Mouse (Mus musculus) ES-E14 (cell line): ENCODE data around the gene Gpr63. TPM values are rescaled to one million over a fixed set of nuclear protein-coding genes. Genes with fewer than 3 reads are reported as not detected.
"Not testable (repeated sequence)": the region's sequence is repeated elsewhere in the genome, so short reads cannot be mapped to it uniquely, and the experiment has no call there.

Source experiments
- DNase-seq: peaks from one replicate; pipeline ENCODE4 v3.0.0-alpha.2; 2013; ENCODE audit warnings: low read depth, low spot score
- H3K27ac ChIP-seq: 2 replicates; pipeline ENCODE4 v1.5.1; 2012; ENCODE audit warnings: low read depth, mild to moderate bottlenecking, low read length, moderate library complexity, mixed read lengths; ENCODE audit not compliant: poor library complexity, insufficient read depth, severe bottlenecking
- H3K36me3 ChIP-seq: 2 replicates; pipeline ENCODE4 v1.6.1; 2012; ENCODE audit warnings: mild to moderate bottlenecking, low read length, moderate library complexity, mixed read lengths; ENCODE audit not compliant: control insufficient read depth, poor library complexity, insufficient read depth, severe bottlenecking
- H3K4me1 ChIP-seq, 2 experiments: fragments of 150-350 bp in 1 of 2; sonication (generic) in 1 of 2; 2 replicates each; pipeline ENCODE4 v1.6.1; 2012; ENCODE audit warnings: low read length in 2 of 2, mild to moderate bottlenecking in 1 of 2, mixed read lengths in 1 of 2; ENCODE audit not compliant: control insufficient read depth in 2 of 2, insufficient read depth in 2 of 2, poor library complexity in 1 of 2
- H3K4me3 ChIP-seq, 2 experiments: fragments of 150-350 bp in 1 of 2; sonication (generic) in 1 of 2; 2 replicates each; pipeline ENCODE4 v1.5.1; 2012; ENCODE audit warnings: low read length in 2 of 2, low read depth in 1 of 2, mild to moderate bottlenecking in 1 of 2, mixed read lengths in 1 of 2; ENCODE audit not compliant: insufficient read depth in 1 of 2, poor library complexity in 1 of 2, severe bottlenecking in 1 of 2
- H3K9ac ChIP-seq: 2 replicates; pipeline ENCODE4 v1.6.1; 2012; ENCODE audit warnings: low read depth, mild to moderate bottlenecking, low read length, mixed read lengths; ENCODE audit not compliant: poor library complexity, insufficient read depth, severe bottlenecking
- H3K9me3 ChIP-seq: fragments of 150-350 bp; sonication (generic); 2 replicates; pipeline ENCODE4 v1.6.1; 2012; ENCODE audit warnings: low read depth, mild to moderate bottlenecking, low read length; ENCODE audit not compliant: control insufficient read depth, insufficient read depth
- CHD2 ChIP-seq: IDR thresholded peaks from 2 replicates; pipeline ENCODE4 v1.6.1; 2014; ENCODE audit warnings: mild to moderate bottlenecking, low read depth, low read length, inconsistent platforms
- HCFC1 ChIP-seq: IDR thresholded peaks from 2 replicates; pipeline ENCODE4 v1.6.1; 2012; ENCODE audit warnings: low read length, inconsistent platforms, borderline replicate concordance; ENCODE audit not compliant: insufficient read depth
- MAFK ChIP-seq: IDR thresholded peaks from 2 replicates; pipeline ENCODE4 v1.6.1; 2014; ENCODE audit warnings: mild to moderate bottlenecking, low read depth, low read length, inconsistent platforms; ENCODE audit not compliant: insufficient read depth
- ZC3H11A ChIP-seq: IDR thresholded peaks from 2 replicates; pipeline ENCODE4 v1.6.1; 2012; ENCODE audit warnings: low read depth, mild to moderate bottlenecking, inconsistent platforms, low read length, borderline replicate concordance
- ZNF384 ChIP-seq: IDR thresholded peaks from 2 replicates; pipeline ENCODE4 v1.6.1; 2012; ENCODE audit warnings: low read depth, low read length, inconsistent platforms
- in situ Hi-C, 2 experiments: fragments of 600-800 bp; cut with MboI; formaldehyde crosslinking; loops; one replicate each; pipeline ENCODE4 v1.15.1; 2025; ENCODE audit warnings: low sequenced_read_pairs in 2 of 2, inconsistent platforms in 1 of 2; ENCODE audit not compliant: unreplicated experiment in 2 of 2
- total RNA-seq: library from RNA; depleted of rRNA; stranded (reverse); fragments of 300-350 nt; gene quantifications from 2 replicates; pipeline ENCODE4 v1.2.3, GENCODE M21; 2012; rRNA removed

The Gpr63 gene
- total RNA-seq, 1 experiment = 2.9 TPM

GRCm38 (mm10) chr4:25035158-25035791 lies 69.1 kb downstream of the Gpr63 start:
- H3K4me1 ChIP-seq = no peaks in the 10 kb centered on the region
- H3K9me3 ChIP-seq = no peaks in the 10 kb centered on the region
- no peak overlapping the region for H3K27ac ChIP-seq
- no peak overlapping the region for H3K4me3 ChIP-seq
- no peaks in the 10 kb centered on the region for H3K36me3 ChIP-seq
- TF ChIP-seq MAFK (no peak), CHD2 (no peak), ZNF384 (no peak), ZC3H11A (no peak), HCFC1 (no peak)
- peak; percentile 12 for DNase-seq
- no peak overlapping the region for H3K9ac ChIP-seq
- in situ Hi-C loops = no loop called here

GRCm38 (mm10) chr4:25035806-25036205 lies 69.6 kb downstream of the Gpr63 start:
- TF ChIP-seq CHD2 = no peak
- TF ChIP-seq ZC3H11A = no peak
- TF ChIP-seq MAFK = no peak
- DNase-seq = no peak
- in situ Hi-C loops = no loop called here
- H3K9me3 ChIP-seq = no peaks in the 10 kb centered on the region
- H3K9ac ChIP-seq = no peak overlapping the region
- no peak overlapping the region for H3K4me3 ChIP-seq
- no peaks in the 10 kb centered on the region for H3K4me1 ChIP-seq
- H3K36me3 ChIP-seq = no peaks in the 10 kb centered on the region
- no peak overlapping the region for H3K27ac ChIP-seq

- DNase-seq = no peak
- no peak for TF ChIP-seq ZNF384
- no peak for TF ChIP-seq MAFK
- no peak for TF ChIP-seq CHD2
- TF ChIP-seq HCFC1 = no peak
- TF ChIP-seq ZC3H11A = no peak
- Histone ChIP-seq H3K4me1 (no peaks in the 10 kb centered on the region), H3K9ac (no peak overlapping the region), H3K9me3 (no peaks in the 10 kb centered on the region), H3K27ac (no peak overlapping the region), H3K36me3 (no peaks in the 10 kb centered on the region), H3K4me3 (no peak overlapping the region)
- in situ Hi-C loops = no loop called here
These were observed 71.1 kb downstream of the Gpr63 start for GRCm38 (mm10) chr4:25037260-25037659.

- DNase-seq, H3K9me3 ChIP-seq, H3K4me1 ChIP-seq, in situ Hi-C loops, H3K36me3 ChIP-seq, H3K9ac ChIP-seq, H3K27ac ChIP-seq, H3K4me3 ChIP-seq: not testable (repeated sequence)
These were observed 89.3 kb downstream of the Gpr63 start for GRCm38 (mm10) chr4:25055541-25055940.

Other genes with a start within 250 kb of the Gpr63 start
- gene Klhl32, start 115.3 kb upstream of the Gpr63 start, total RNA-seq = 0.49 and 0.58 TPM in 2 replicates
- 27.9 and 36.9 TPM in 2 replicates for gene Ndufaf4, start 68.3 kb upstream of the Gpr63 start, total RNA-seq